Mouse (Mus musculus) lung, adult 2 months (tissue): Measurements from ENCODE around the gene Tfb2m.

Experiments
- CTCF ChIP-seq: fragments of 200-500 bp; IDR thresholded peaks from 2 replicates; pipeline ENCODE4 v1.5.1; 2011; ENCODE audit warnings: mild to moderate bottlenecking, low read length, control low read depth; ENCODE audit not compliant: insufficient read depth
- POLR2A ChIP-seq: fragments of 200-500 bp; IDR thresholded peaks from 2 replicates; pipeline ENCODE4 v1.6.1; 2011; ENCODE audit warnings: low read depth, mild to moderate bottlenecking, control low read depth, low read length, borderline replicate concordance; ENCODE audit errors: extremely low read depth

DNA sequence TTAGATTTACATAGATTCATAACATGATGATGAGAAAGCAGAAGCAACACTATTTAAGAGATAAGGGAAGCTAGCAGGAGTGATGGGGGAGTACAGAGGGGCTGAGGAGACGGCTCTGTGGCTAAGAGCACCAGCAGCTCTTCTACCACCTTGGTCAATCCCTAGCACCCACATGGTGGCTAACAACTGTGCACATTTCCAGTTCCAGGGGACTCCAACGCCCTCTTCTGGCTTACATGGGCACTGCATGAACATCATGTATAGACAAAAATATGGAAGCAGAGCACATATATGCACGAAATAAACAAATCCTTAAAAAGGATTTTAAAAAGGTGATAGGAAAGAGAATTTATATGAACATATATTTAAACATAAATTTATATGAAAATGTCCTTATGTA is 4.6 kb downstream of the Tfb2m start:
- TF ChIP-seq POLR2A, result no peak
- 0 out of 2 replicates have a peak, but pooled peaks have one; percentile 6 for TF ChIP-seq CTCF
